Mouse (Mus musculus) CD8-positive naive resting alpha-beta T cell, adult 57 days (primary cell): Measurements from ENCODE around the gene Rcn1. TPM values are rescaled to one million over a fixed set of nuclear protein-coding genes. Genes with fewer than 3 reads are reported as not detected.

Source experiments
- total RNA-seq: library from RNA; stranded (reverse); gene quantifications from one replicate; pipeline ENCODE4 v1.2.4, GENCODE M21; 2023

Rcn1 gene
- 22.0 TPM for total RNA-seq

GRCm38 (mm10) chr2:105399085-105399891, at the start of gene Rcn1:
TSS of gene Rcn1 (minus strand) at chr2:105399319.

Other genes starting within 250 kb of the Rcn1 start
- gene Them7, start 175.0 kb downstream of the Rcn1 start, total RNA-seq: not detected